Mouse (Mus musculus) adrenal gland, adult 18-20 months (tissue): ENCODE results near the gene Spns2. TPM values are rescaled to one million over a fixed set of nuclear protein-coding genes. Genes with fewer than 3 reads are reported as not detected.

Experiments
- DNase-seq, 2 experiments: peaks; one replicate each; pipeline ENCODE4 v3.0.0; 2021 to 2022; ENCODE audit warnings: low spot score in 2 of 2
- long read RNA-seq, 2 experiments: library from polyadenylated mRNA; stranded (forward); transcript quantifications; one replicate each; pipeline ENCODE4 v2.0.0; 2021
- total RNA-seq, 2 experiments: library from RNA; stranded (reverse); gene quantifications; 1 replicate in 1 of 2; 2 replicates in 1 of 2; pipeline ENCODE4 v1.2.3; 2021

The Spns2 gene
- total RNA-seq, result 1 to 10 TPM; 2.7 to 3.7 TPM
- long read RNA-seq, experiment 1, partial matches to known transcripts, result 0 of 4 reads
- long read RNA-seq, experiment 1, other reads (novel, unspliced or antisense), result 0 of 4 reads
- long read RNA-seq, experiment 2, partial matches to known transcripts, result 0 of 1 reads
- long read RNA-seq, experiment 2, other reads (novel, unspliced or antisense), result 1 of 1 reads

DNA sequence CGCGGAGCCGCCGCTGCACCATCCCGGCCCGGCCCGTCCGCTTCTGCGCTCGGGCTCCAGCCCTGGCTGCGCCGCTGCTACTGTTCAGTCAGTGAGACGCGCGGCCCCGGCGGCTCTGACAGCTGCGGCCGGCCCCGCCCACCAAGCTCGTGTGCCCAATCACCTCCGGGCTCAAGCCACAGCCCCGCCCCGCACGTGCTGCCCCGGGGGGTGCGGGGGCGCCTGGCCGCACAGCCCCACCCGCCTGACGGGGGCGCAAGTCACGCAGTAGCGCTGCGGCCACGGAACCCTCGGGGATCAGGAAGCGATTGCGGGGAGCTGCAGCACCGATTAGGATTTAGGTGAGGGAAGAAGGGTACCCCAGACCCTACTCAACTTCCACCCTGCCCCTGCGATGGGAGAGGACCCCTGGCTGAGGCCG, at the start of gene Spns2:
Gene Spns2 (minus strand): TSS at position 24 of the 421 bp plus-strand sequence.
- DNase-seq, result peak; percentile 89

GRCm38 (mm10) chr11:72538811-72539210, 49.1 kb upstream of the Spns2 start:
- no peak for DNase-seq

DNA sequence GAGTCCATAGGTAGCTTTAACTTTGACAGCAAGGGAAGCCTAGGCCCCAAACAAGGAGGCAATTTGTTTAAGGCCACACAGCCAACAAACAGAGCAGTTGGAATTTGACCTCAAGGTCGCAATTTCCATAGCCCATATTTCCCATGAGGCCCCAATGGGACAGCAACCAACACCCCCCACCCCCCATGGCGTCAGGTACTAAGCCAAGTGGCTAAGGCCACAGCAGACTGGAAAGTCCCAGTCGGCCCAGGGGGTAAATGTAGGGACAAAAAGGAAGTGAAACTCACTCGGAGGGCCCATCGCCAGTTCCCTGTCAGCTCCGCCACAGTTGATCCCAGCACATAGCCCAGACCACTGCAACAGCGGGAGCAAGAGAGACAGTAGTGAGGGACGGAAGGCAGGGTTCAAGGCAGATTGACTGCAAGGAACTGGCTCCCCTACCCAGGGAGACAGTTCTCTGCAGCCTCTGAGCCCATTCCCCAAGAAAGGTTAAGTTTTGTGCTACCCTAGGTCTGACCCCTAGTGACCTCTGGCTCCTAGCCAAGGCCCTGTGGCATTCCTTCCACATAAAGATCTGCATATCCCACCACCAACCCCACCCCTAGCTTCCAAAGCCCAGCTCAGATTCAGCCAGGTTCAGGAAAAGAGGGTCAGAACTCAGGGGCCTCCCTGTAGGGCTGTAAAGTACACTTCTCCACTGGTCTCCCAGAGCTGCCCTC, 48.5 kb upstream of the Spns2 start:
- DNase-seq, result peak in 1 of 2 experiments; percentile 30

DNA sequence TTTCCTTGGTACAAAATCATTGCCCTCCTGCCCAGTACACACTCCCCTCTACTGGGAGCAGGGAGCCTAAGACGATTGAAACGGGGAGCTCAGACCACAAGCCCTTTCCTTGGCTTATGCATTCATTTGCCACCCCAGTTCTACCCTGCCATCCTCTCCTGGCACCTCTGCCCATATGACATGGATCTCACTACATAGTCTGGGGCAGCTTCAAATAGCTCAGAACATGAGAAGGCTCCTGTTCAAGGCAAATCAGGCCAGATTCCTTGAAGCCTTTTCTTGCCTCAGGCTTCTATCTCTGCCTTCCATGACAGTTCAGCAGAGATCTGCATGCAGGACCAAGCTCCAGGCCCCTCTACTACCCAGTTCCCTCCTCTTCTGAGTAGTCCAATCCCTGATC, 47.8 kb upstream of the Spns2 start:
- DNase-seq, result no peak

- no peak for DNase-seq
Measured at GRCm38 (mm10) chr11:72535519-72535918, 45.8 kb upstream of the Spns2 start.

- DNase-seq, result no peak
Measured at GRCm38 (mm10) chr11:72532890-72533289, 43.2 kb upstream of the Spns2 start.

GRCm38 (mm10) chr11:72531632-72532031, 41.9 kb upstream of the Spns2 start:
- DNase-seq, result no peak

GRCm38 (mm10) chr11:72531144-72531543, 41.4 kb upstream of the Spns2 start:
- no peak for DNase-seq

- DNase-seq, result no peak
Measured at GRCm38 (mm10) chr11:72526190-72526589, 36.5 kb upstream of the Spns2 start.

- no peak for DNase-seq
Measured at GRCm38 (mm10) chr11:72523711-72524110, 34.0 kb upstream of the Spns2 start.

DNA sequence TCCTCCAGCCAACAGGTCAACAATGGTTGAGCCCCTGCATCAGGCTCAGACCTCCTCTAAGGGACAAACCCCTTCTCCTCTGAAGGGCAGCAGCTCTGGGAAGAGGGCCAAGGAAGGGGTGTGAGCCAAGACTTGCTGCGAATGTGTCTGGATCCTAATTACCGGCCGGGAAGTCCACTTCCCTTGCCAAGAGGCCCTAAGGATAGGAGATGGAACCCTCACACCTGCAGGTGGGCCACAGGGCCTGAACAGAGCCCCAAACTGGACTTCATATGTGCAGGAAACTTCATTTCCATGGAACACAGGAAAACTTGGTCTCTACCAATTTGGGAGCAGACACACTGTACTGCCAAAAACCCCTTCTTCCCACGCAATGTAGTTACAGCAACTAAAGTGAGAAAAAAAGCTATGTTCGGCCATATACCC, 32.9 kb upstream of the Spns2 start:
- no peak for DNase-seq

DNA sequence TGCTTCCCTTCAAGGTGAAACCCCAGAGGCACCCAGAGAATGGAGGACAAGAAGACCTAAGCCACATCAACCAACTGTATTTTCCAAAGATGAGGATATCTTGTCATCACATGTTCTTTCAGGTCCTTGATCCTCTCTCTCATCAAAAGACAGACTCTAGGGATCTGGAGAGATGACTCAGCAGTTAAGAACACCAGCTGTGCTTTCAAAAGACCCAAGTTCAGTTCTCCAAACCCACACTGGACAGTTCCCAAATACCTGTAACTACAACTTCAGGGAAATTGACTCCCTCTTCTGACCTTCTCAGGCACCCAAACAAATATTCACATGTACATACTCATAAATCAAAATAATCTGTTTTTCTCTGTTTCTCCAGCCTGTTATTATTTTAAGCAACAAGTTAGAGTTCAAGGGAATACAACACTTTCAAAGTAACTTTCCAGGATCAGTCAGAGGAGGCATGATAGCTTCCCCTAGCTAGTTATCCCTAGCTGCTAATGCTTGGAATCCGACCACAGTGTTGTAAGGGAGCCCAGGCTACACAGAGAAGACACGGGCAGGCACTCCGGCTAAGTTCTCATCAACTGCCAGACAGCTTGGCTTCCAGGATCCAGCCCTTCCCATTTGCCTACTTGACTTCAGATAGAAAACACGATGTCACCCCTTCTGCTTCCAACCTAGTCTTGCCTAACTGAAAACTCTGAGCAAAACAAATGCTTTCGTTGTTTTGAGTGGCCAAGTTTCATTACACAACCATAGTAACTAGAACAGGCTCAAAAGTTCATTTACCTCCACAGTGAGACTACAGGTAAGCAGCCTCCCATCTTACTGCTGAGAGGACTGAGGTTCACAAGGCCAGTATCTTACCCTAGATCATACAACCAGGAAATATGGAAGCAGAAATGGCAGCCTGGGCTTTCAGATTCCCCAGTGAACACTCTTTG, 32.2 kb upstream of the Spns2 start:
- no peak for DNase-seq

DNA sequence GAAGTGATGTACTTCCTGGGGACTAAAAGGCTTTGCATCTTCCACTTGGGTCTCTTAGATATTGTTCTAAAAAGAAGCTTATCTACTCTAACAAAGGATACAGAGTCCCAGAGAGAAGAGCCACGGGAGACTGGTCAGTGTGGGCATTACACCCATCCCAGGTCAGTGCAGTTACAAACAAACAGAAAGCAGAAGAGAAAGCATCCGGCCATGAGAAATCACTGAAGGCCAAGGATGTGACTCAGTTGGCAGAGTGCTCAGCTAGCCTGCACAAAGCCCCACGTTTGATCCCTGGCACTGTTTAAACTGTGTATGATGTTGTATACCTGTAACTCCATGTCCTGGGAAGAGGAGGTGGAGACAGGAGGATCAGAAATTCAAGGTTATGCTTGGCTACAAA, 30.2 kb upstream of the Spns2 start:
- DNase-seq, result no peak

GRCm38 (mm10) chr11:72519189-72519588, 29.5 kb upstream of the Spns2 start:
- DNase-seq, result no peak

GRCm38 (mm10) chr11:72518449-72518848, 28.7 kb upstream of the Spns2 start:
- no peak for DNase-seq

- no peak for DNase-seq
Measured at GRCm38 (mm10) chr11:72514967-72515366, 25.3 kb upstream of the Spns2 start.

GRCm38 (mm10) chr11:72508651-72509050, 18.9 kb upstream of the Spns2 start:
- no peak for DNase-seq

DNA sequence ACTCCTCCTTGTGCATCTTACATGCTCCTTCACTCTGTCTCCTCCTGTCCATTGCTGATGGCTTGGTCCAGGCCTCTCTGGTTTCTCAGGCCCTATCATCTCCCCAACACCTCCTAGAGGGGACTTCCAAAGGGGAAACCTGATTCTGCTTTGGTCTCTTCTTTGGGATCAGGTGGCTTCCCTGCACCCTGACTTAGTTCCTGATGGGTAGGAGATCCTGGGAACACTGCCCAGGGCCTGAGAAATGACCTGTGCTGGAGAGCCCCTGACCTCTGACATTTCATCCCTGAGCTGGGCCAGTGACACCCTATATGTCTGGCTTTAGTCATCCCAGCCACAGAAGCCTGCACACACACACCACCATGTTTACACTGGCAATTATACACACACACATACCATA, 17.9 kb upstream of the Spns2 start:
- DNase-seq, result no peak

DNA sequence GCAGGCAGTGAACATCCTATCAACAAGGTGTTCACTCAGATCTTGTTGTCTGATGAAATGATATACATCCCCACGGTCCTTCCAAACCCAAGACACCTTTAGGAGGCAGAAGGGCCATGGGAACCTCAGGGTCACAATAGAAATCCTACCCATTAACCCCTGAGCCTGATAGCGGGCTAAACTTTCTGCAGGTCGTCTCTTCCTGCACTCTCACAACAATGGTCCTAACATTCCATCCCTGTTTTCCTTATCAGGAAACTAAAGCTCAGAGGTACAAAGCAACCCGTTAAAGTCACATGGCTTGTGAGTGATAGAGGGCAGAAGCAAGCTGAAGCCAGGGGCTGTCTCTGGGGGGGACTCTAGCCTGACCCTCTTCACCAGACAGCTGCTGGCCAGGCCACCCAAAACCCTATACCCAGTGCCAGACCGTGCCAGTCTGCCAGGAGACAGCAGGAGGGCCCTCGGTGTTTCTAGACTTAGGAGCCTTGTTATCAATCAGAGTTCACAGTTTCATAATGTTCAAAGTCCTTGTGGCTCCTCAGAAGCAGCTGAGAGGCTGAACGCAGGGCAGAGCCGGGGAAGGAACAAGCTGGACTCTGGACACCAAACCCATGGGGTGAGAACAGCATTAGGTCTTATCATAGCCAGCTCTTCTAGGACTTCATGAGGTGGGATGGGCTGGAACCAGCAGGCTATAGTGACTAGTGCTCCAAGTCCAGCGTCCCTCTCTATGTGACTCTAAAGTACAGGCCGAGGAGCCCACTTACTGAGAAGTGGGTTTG, 14.5 kb upstream of the Spns2 start:
- DNase-seq, result no peak

GRCm38 (mm10) chr11:72503501-72503921, 13.8 kb upstream of the Spns2 start:
- no peak for DNase-seq

- DNase-seq, result no peak
Measured at GRCm38 (mm10) chr11:72502236-72502635, 12.5 kb upstream of the Spns2 start.
